Mouse (Mus musculus): ENCODE results near the gene Rapgef5. TPM values are rescaled to one million over a fixed set of nuclear protein-coding genes. Genes with fewer than 3 reads are reported as not detected.

Gene Rapgef5
- polyA plus RNA-seq, 1 experiment, result 0.01 TPM

GRCm38 (mm10) chr12:117669610-117670400 is 153.5 kb downstream of the Rapgef5 start:
- Histone ChIP-seq H3K9me3 (ENCODE audit: control insufficient read depth, low read length) (no peaks in the 10 kb centered on the region), H3K4me1 (ENCODE audit: control insufficient read depth) (no peaks in the 10 kb centered on the region), H3K27me3 (ENCODE audit: control insufficient read depth) (no peaks in the 10 kb centered on the region), H3K4me3 (replicated peaks) (no peak overlapping the region), H3K36me3 (ENCODE audit: control insufficient read depth) (no peaks in the 10 kb centered on the region)
- no peak for TF ChIP-seq GATA1 (IDR thresholded peaks at IDR 0.05; ENCODE audit: low read length)
- no peak for TF ChIP-seq TAL1 (IDR thresholded peaks at IDR 0.05; ENCODE audit: low read length)

- Histone ChIP-seq H3K4me1 (ENCODE audit: control insufficient read depth) (no peaks in the 10 kb centered on the region), H3K9me3 (ENCODE audit: control insufficient read depth, low read length) (no peaks in the 10 kb centered on the region)
Observed at GRCm38 (mm10) chr12:117673188-117673587, 156.9 kb downstream of the Rapgef5 start.

GRCm38 (mm10) chr12:117674511-117674910 is 158.2 kb downstream of the Rapgef5 start:
- no peaks in the 10 kb centered on the region for H3K27me3 ChIP-seq (ENCODE audit: control insufficient read depth)
- no peaks in the 10 kb centered on the region for H3K9me3 ChIP-seq (ENCODE audit: control insufficient read depth, low read length)
- TF ChIP-seq TAL1 (IDR thresholded peaks at IDR 0.05; ENCODE audit: low read length) (no peak), GATA1 (IDR thresholded peaks at IDR 0.05; ENCODE audit: low read length) (no peak)
- H3K36me3 ChIP-seq (ENCODE audit: control insufficient read depth), result no peaks in the 10 kb centered on the region
- no peaks in the 10 kb centered on the region for H3K4me1 ChIP-seq (ENCODE audit: control insufficient read depth)
- H3K4me3 ChIP-seq (replicated peaks), result no peak overlapping the region

More at GRCm38 (mm10) chr12:117673188-117673587, 156.9 kb downstream of the Rapgef5 start:
- Histone ChIP-seq H3K4me3 (replicated peaks) (no peak overlapping the region), H3K27me3 (ENCODE audit: control insufficient read depth) (no peaks in the 10 kb centered on the region), H3K36me3 (ENCODE audit: control insufficient read depth) (no peaks in the 10 kb centered on the region)
- TF ChIP-seq GATA1 (IDR thresholded peaks at IDR 0.05; ENCODE audit: low read length) (no peak), TAL1 (IDR thresholded peaks at IDR 0.05; ENCODE audit: low read length) (no peak)

GRCm38 (mm10) chr12:117676265-117676664 is 160.0 kb downstream of the Rapgef5 start:
- H3K4me3 ChIP-seq (replicated peaks), result no peak overlapping the region
- no peaks in the 10 kb centered on the region for H3K27me3 ChIP-seq (ENCODE audit: control insufficient read depth)
- no peaks in the 10 kb centered on the region for H3K36me3 ChIP-seq (ENCODE audit: control insufficient read depth)
- no peak for TF ChIP-seq TAL1 (IDR thresholded peaks at IDR 0.05; ENCODE audit: low read length)
- no peak for TF ChIP-seq GATA1 (IDR thresholded peaks at IDR 0.05; ENCODE audit: low read length)
- H3K9me3 ChIP-seq (ENCODE audit: control insufficient read depth, low read length), result no peaks in the 10 kb centered on the region
- no peaks in the 10 kb centered on the region for H3K4me1 ChIP-seq (ENCODE audit: control insufficient read depth)

GRCm38 (mm10) chr12:117678916-117679315 is 162.6 kb downstream of the Rapgef5 start:
- Histone ChIP-seq H3K27me3 (ENCODE audit: control insufficient read depth) (no peaks in the 10 kb centered on the region), H3K4me1 (ENCODE audit: control insufficient read depth) (no peaks in the 10 kb centered on the region), H3K36me3 (ENCODE audit: control insufficient read depth) (no peaks in the 10 kb centered on the region), H3K4me3 (replicated peaks) (no peak overlapping the region), H3K9me3 (ENCODE audit: control insufficient read depth, low read length) (no peaks in the 10 kb centered on the region)
- no peak for TF ChIP-seq TAL1 (IDR thresholded peaks at IDR 0.05; ENCODE audit: low read length)

GRCm38 (mm10) chr12:117679795-117680194 is 163.5 kb downstream of the Rapgef5 start:
- H3K36me3 ChIP-seq (ENCODE audit: control insufficient read depth), result no peaks in the 10 kb centered on the region
- TF ChIP-seq GATA1 (IDR thresholded peaks at IDR 0.05; ENCODE audit: low read length) (no peak), TAL1 (IDR thresholded peaks at IDR 0.05; ENCODE audit: low read length) (no peak)
- no peaks in the 10 kb centered on the region for H3K27me3 ChIP-seq (ENCODE audit: control insufficient read depth)
- no peaks in the 10 kb centered on the region for H3K9me3 ChIP-seq (ENCODE audit: control insufficient read depth, low read length)
- H3K4me1 ChIP-seq (ENCODE audit: control insufficient read depth), result no peaks in the 10 kb centered on the region
- H3K4me3 ChIP-seq (replicated peaks), result no peak overlapping the region

GRCm38 (mm10) chr12:117681273-117681672 is 165.0 kb downstream of the Rapgef5 start:
- TF ChIP-seq GATA1 (IDR thresholded peaks at IDR 0.05; ENCODE audit: low read length), result no peak
- no peak for TF ChIP-seq TAL1 (IDR thresholded peaks at IDR 0.05; ENCODE audit: low read length)
- Histone ChIP-seq H3K4me3 (replicated peaks) (no peak overlapping the region), H3K9me3 (ENCODE audit: control insufficient read depth, low read length) (no peaks in the 10 kb centered on the region), H3K4me1 (ENCODE audit: control insufficient read depth) (no peaks in the 10 kb centered on the region), H3K36me3 (ENCODE audit: control insufficient read depth) (no peaks in the 10 kb centered on the region), H3K27me3 (ENCODE audit: control insufficient read depth) (no peaks in the 10 kb centered on the region)

GRCm38 (mm10) chr12:117683377-117683776 is 167.1 kb downstream of the Rapgef5 start:
- Histone ChIP-seq H3K4me3 (replicated peaks) (no peak overlapping the region), H3K9me3 (ENCODE audit: control insufficient read depth, low read length) (no peaks in the 10 kb centered on the region), H3K27me3 (ENCODE audit: control insufficient read depth) (no peaks in the 10 kb centered on the region), H3K4me1 (ENCODE audit: control insufficient read depth) (no peaks in the 10 kb centered on the region), H3K36me3 (ENCODE audit: control insufficient read depth) (no peaks in the 10 kb centered on the region)
- TF ChIP-seq TAL1 (IDR thresholded peaks at IDR 0.05; ENCODE audit: low read length) (no peak), GATA1 (IDR thresholded peaks at IDR 0.05; ENCODE audit: low read length) (no peak)

- Histone ChIP-seq H3K27me3 (ENCODE audit: control insufficient read depth) (no peaks in the 10 kb centered on the region; the same call in 1 of the 2 replicates), H3K4me1 (ENCODE audit: control insufficient read depth) (no peaks in the 10 kb centered on the region), H3K36me3 (ENCODE audit: control insufficient read depth) (no peaks in the 10 kb centered on the region), H3K4me3 (replicated peaks) (no peak overlapping the region), H3K9me3 (ENCODE audit: control insufficient read depth, low read length) (no peaks in the 10 kb centered on the region)
- TF ChIP-seq TAL1 (IDR thresholded peaks at IDR 0.05; ENCODE audit: low read length), result no peak
- no peak for TF ChIP-seq GATA1 (IDR thresholded peaks at IDR 0.05; ENCODE audit: low read length)
Observed at GRCm38 (mm10) chr12:117683984-117684383, 167.7 kb downstream of the Rapgef5 start.
